Mouse (Mus musculus) hindlimb bud, embryonic 11.5 days (tissue): Measurements from ENCODE around the gene Cul1.

Source experiments
- DNase-seq: peaks from one replicate; pipeline ENCODE4 v3.0.0-alpha.2; 2012; ENCODE audit warnings: low read depth, low spot score; ENCODE audit errors: extremely low spot score

Gene Cul1

GRCm38 (mm10) chr6:47469760-47470159, 16.6 kb downstream of the Cul1 start:
- DNase-seq = no peak

GRCm38 (mm10) chr6:47472444-47472843, 19.2 kb downstream of the Cul1 start:
- no peak for DNase-seq

DNA sequence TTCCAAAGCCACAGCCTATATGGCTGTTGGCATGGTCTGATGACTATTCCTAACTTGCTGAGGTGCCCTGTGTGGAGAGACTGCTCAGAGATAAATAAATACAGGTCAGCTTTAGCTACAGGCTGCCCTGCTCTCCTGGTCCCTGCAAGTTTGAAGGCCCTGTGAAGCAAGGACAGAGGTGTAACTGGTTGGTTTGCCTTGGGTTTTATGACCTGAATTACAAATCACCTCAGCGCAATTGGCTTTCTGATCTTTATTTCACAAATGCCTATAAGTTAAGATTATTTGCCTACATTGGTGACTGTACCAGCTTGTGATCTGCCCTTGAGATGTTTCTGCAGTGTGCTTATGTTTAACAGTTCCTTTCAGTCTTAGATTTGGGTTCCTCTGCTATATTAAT, 28.8 kb downstream of the Cul1 start:
- no peak for DNase-seq

DNA sequence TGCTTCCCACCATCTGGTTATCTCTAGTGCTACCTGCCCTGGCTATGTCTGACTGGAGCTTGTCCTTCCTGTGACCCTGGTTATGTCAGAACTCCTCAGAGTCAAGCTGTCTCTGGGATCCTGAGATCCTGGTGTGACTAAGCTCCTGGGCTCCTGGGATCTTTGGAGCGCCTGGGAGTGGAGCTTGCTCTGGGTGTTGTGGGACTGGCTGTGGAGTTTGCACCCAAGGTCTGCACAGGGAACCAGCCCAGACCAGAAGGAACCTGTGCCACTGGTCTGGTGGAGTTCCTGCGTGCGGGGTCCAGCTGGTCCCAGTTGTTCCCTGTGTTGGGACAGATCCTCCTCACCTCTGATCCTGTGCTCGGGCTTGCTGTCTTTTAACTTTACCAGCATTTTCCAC, 41.4 kb downstream of the Cul1 start:
- no peak for DNase-seq

GRCm38 (mm10) chr6:47520030-47520429, 66.8 kb downstream of the Cul1 start:
- no peak for DNase-seq

GRCm38 (mm10) chr6:47522431-47522830, 69.2 kb downstream of the Cul1 start:
- no peak for DNase-seq

- DNase-seq = no peak
These were observed 71.8 kb downstream of the Cul1 start for GRCm38 (mm10) chr6:47525041-47525440.

GRCm38 (mm10) chr6:47526446-47526845, 73.2 kb downstream of the Cul1 start:
- no peak for DNase-seq

DNA sequence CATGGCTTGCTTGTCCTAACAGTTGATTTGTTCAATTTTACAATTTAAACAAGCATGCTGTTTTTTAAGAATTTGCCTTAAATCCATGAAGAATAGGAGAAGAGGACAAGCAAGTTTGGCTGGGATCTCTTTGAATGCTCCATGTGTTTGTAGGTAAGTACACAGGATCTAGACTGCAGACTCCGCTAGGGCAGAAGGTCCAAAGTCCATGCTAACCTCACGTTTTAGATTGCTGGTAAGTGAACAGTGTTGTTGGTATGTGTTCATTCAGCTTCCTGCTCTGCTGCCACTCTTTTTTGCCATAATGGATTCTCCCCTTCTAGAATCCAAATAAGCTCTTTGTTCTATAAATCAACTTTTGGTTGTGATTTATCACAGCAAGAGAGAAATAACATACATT, 73.9 kb downstream of the Cul1 start:
- DNase-seq = no peak

DNA sequence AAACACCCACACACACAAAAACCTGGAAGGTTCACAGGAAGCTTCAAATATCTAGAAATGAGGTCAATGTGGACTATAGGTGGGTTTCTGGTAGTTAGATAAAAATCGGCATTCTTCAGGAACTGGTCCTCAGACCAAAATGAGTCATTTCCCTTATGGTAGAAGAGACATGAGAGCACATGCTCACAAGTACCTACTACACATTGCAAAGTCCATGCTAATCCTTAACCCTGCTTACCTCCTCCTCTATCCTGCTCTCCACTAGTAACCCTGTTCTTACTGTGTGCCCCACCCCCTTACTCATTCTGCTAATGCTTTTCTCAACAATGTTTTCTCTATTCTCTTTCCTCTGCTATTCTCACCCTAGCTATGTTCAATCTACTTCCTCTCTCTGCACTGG, 74.5 kb downstream of the Cul1 start:
- no peak for DNase-seq

DNA sequence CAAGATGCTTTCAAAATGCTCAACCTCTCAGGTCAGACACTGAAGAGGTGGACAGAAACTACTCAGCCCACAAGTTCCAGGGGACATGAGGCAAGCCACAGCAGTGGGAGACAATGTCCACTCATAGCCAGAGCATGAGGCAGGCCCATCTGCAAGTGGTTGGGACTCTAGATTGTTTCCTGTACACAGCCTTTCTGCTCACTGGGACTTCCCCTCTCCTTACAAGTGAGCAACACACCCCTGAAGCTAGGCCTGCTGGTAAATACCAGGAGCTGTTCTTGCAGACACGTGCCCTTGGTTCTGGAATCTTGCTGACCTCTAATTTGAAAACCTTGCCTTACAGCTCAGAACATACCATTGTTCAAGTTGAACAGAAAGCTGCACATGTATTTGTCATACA, 79.3 kb downstream of the Cul1 start:
- no peak for DNase-seq

DNA sequence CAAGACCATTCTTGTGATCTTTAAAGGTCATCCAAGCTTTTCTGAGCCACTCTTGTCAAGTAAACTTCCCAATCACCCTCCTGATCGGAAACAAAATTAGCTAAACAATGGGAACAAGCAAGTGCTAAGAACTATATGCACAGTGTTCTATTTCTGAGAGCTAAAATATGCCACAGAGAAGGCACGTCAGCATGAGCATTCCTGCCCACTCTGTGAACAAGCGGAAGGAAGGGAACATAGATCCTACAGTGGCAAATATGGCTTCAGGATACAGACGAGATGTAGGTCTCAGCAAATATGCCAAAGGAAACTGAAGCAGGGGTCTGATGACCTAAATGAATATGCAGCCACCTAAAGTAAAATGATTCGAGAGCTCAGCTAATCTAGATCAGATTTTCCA, 82.1 kb downstream of the Cul1 start:
- DNase-seq = no peak

DNA sequence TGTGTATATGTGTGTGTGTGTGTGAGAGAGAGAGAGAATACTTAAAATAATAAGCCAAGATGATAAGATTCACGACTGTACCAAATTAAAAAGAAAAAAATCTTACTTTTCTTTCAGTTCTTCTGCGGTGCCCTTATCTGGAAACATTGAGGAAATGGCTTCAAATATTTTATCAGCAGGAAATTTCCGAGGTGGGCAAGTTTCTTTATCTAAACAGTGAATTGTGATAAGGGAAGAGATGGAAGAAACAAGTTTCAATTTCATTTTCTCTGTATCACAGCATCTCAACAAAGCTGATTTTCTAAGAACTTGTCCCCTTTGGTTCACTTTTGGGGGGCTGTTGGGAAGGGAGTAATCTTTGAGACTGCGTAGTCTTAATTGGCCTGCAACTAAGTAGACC, 99.1 kb downstream of the Cul1 start:
- DNase-seq = no peak

- no peak for DNase-seq
These were observed 106.1 kb downstream of the Cul1 start for GRCm38 (mm10) chr6:47559287-47559686.

GRCm38 (mm10) chr6:47560407-47560806, 107.2 kb downstream of the Cul1 start:
- no peak for DNase-seq

DNA sequence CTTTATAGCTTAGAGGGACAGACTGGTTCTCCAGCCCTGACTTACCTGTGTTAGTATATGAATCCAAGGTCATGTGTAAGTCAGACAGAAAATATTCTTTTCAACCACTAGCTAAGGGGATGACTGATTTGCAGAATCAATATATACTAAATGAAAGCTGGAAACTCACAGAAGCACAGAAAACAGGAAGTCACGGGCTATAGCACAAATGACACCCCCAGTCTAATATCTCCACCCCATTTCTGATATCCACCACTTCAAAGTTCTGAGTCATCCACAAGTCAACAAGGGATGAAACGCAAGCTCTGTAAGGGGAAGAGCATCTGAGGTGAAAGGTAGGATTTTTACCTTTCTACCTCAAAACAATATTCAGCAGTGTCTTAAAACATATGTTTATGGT, 107.6 kb downstream of the Cul1 start:
- no peak for DNase-seq

- no peak for DNase-seq
These were observed 108.2 kb downstream of the Cul1 start for GRCm38 (mm10) chr6:47561426-47561825.

GRCm38 (mm10) chr6:47565326-47566035, 112.3 kb downstream of the Cul1 start:
- DNase-seq = no peak

DNA sequence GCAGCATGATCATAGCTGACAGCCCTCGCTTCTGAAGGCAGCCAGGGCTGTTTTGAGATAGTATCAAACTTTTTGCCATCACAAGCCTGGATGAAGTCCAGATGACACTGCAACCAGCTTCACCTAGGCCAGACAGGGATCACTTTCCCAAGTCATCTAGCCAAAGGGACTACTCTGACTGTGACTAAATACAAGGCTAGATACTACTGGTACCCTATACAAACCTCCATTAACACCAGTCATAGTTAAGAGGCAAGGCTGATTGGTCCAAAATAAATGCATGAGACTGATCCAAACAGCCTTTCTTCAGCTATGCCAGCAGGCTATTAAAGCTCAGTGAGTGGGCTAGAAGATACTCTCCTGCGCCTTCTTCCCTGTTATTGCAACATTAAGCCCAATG, 119.7 kb downstream of the Cul1 start:
- DNase-seq = no peak
